Mouse (Mus musculus) olfactory bulb, adult 2 months (tissue): ENCODE data around the gene Pigu.

Experiments
- CTCF ChIP-seq: fragments of 200-500 bp; IDR thresholded peaks from 2 replicates; pipeline ENCODE4 v1.5.1; 2012; ENCODE audit warnings: low read depth, mild to moderate bottlenecking, low read length, moderate library complexity; ENCODE audit not compliant: insufficient read depth
- POLR2A ChIP-seq: fragments of 200-500 bp; IDR thresholded peaks from 2 replicates; pipeline ENCODE4 v1.6.1; 2012; ENCODE audit warnings: mild to moderate bottlenecking, low read depth, low read length, moderate library complexity; ENCODE audit not compliant: insufficient read depth

DNA sequence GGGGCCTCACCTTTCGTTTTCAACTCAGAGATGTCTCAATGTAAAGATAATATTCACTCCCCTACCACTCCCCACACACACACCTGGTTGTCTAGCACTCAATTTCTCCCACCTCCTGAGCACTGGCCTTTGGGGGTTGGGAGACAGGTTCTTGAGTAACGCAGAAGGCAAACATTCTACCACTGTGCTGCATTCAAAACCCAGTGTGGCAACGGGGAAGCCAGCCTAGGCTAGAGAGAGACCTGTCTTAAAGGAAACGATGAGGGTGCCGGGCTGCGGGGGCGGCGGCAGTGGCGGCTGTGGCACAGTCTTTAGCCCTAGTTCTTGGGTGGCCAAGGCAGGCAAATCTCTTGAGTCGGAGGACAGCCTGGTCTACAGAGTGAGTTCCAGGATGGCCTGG, 19.0 kb upstream of the Pigu start:
- TF ChIP-seq POLR2A (no peak), CTCF (no peak)
